Mouse (Mus musculus) stomach, embryonic 15.5 days (tissue): ENCODE data around the gene Mindy1. TPM values are rescaled to one million over a fixed set of nuclear protein-coding genes. Genes with fewer than 3 reads are reported as not detected.
A peak's percentile ranks its signal among the peaks of the same experiment; 100 is the strongest.

ENCODE experiments used
- ATAC-seq: fragments of 200-750 bp; cut with Nextera tagmentation; 2 replicates; pipeline ENCODE4 v1.8.0; 2017; ENCODE audit warnings: low read depth, moderate number of reproducible peaks, moderate TSS enrichment; ENCODE audit not compliant: insufficient read depth, low FRiP score
- H3K27ac ChIP-seq: fragments of 300-500 bp; sonication (generic); 2 replicates; pipeline ENCODE4 v1.5.1; 2015; ENCODE audit warnings: mild to moderate bottlenecking, inconsistent platforms
- H3K27me3 ChIP-seq: fragments of 300-500 bp; sonication (generic); replicated peaks from 2 replicates; pipeline ENCODE4 v1.6.1; 2015; ENCODE audit warnings: inconsistent platforms
- H3K36me3 ChIP-seq: fragments of 300-500 bp; sonication (generic); 2 replicates; pipeline ENCODE4 v1.6.1; 2015; ENCODE audit warnings: inconsistent platforms
- H3K4me1 ChIP-seq: fragments of 300-500 bp; sonication (generic); 2 replicates; pipeline ENCODE4 v1.6.1; 2015; ENCODE audit warnings: inconsistent platforms
- H3K4me2 ChIP-seq: fragments of 300-500 bp; sonication (generic); 2 replicates; pipeline ENCODE4 v1.6.1; 2015; ENCODE audit warnings: mild to moderate bottlenecking, inconsistent platforms
- H3K4me3 ChIP-seq: fragments of 300-500 bp; sonication (generic); replicated peaks from 2 replicates; pipeline ENCODE4 v1.5.1; 2015; ENCODE audit warnings: inconsistent platforms
- H3K9ac ChIP-seq: fragments of 300-500 bp; sonication (generic); 2 replicates; pipeline ENCODE4 v1.6.1; 2015; ENCODE audit warnings: inconsistent platforms
- H3K9me3 ChIP-seq: fragments of 300-500 bp; sonication (generic); 2 replicates; pipeline ENCODE4 v1.6.1; 2016; ENCODE audit warnings: inconsistent platforms
- whole genome bisulfite sequencing: fragments of 180-500 bp; shearing (Covaris S2); methylation state at CpG from one replicate; pipeline ENCODE4 v1.1.7; 2015; 5-methylcytosine and 5-hydroxymethylcytosine counted together
- polyA plus RNA-seq: library from polyadenylated mRNA; unstranded; fragments of >200 nt; fragmentation: Nextera tagmentation; extraction: Ambion mirVana; gene quantifications from 2 replicates; pipeline ENCODE4 v1.2.1, GENCODE M21; 2015

Mindy1 gene
- polyA plus RNA-seq, 1 experiment from 2014 or later, result 45.8 TPM

GRCm38 (mm10) chr3:95270766-95271364 is 10.3 kb upstream of the Mindy1 start:
- no peaks in the 10 kb centered on the region for H3K27me3 ChIP-seq
- ATAC-seq, result peak; percentile 59

GRCm38 (mm10) chr3:95273471-95273870 is 7.7 kb upstream of the Mindy1 start:
- Histone ChIP-seq H3K27me3 (no peaks in the 10 kb centered on the region), H3K9me3 (no peaks in the 10 kb centered on the region), H3K4me3 (no peak overlapping the region), H3K4me2 (no peak overlapping the region), H3K4me1 (no peaks in the 10 kb centered on the region), H3K9ac (no peak overlapping the region), H3K27ac (no peak overlapping the region), H3K36me3 (no peaks in the 10 kb centered on the region)
- ATAC-seq, result no peak
- 85% methylated on average over 5 of the region's 5 CpGs for WGBS

More at GRCm38 (mm10) chr3:95270766-95271364, 10.3 kb upstream of the Mindy1 start:
- peaks cover 22% of the 10 kb centered on the region for H3K36me3 ChIP-seq
- H3K27ac ChIP-seq, result no peak overlapping the region
- no peak overlapping the region for H3K4me3 ChIP-seq
- H3K4me2 ChIP-seq, result no peak overlapping the region
- H3K9ac ChIP-seq, result no peak overlapping the region
- H3K9me3 ChIP-seq, result no peaks in the 10 kb centered on the region
- no peaks in the 10 kb centered on the region for H3K4me1 ChIP-seq
- WGBS, result 72% methylated on average over 12 of the region's 12 CpGs

- no peaks in the 10 kb centered on the region for H3K4me1 ChIP-seq
- no peaks in the 10 kb centered on the region for H3K36me3 ChIP-seq
- no peak overlapping the region for H3K4me2 ChIP-seq
- H3K9me3 ChIP-seq, result no peaks in the 10 kb centered on the region
- ATAC-seq, result no peak
- 90% methylated on average over 4 of the region's 4 CpGs for WGBS
- no peak overlapping the region for H3K27ac ChIP-seq
- no peak overlapping the region for H3K4me3 ChIP-seq
- H3K9ac ChIP-seq, result no peak overlapping the region
- no peaks in the 10 kb centered on the region for H3K27me3 ChIP-seq
Observed at GRCm38 (mm10) chr3:95274453-95274852, 6.7 kb upstream of the Mindy1 start.

- Histone ChIP-seq H3K4me3 (no peak overlapping the region), H3K4me2 (no peak overlapping the region), H3K4me1 (peaks cover 3% of the 10 kb centered on the region; the same call in 1 of the 2 replicates), H3K9ac (no peak overlapping the region), H3K27me3 (no peaks in the 10 kb centered on the region), H3K27ac (no peak overlapping the region), H3K9me3 (no peaks in the 10 kb centered on the region), H3K36me3 (no peaks in the 10 kb centered on the region)
- no peak for ATAC-seq
- 70% methylated on average over 6 of the region's 6 CpGs for WGBS
Observed at GRCm38 (mm10) chr3:95275161-95275560, 6.0 kb upstream of the Mindy1 start.

- peaks cover 5% of the 10 kb centered on the region; the same call in 1 of the 2 replicates for H3K4me1 ChIP-seq
- H3K27ac ChIP-seq, result no peak overlapping the region
- H3K36me3 ChIP-seq, result no peaks in the 10 kb centered on the region
- no peaks in the 10 kb centered on the region for H3K9me3 ChIP-seq
- no peak overlapping the region for H3K9ac ChIP-seq
- 65% methylated on average over 5 of the region's 5 CpGs for WGBS
- no peak overlapping the region for H3K4me2 ChIP-seq
- H3K27me3 ChIP-seq, result no peaks in the 10 kb centered on the region
- no peak overlapping the region for H3K4me3 ChIP-seq
- ATAC-seq, result no peak
Observed at GRCm38 (mm10) chr3:95276428-95276934, 4.7 kb upstream of the Mindy1 start.

GRCm38 (mm10) chr3:95277149-95277551 is 4.0 kb upstream of the Mindy1 start:
- no peaks in the 10 kb centered on the region for H3K36me3 ChIP-seq
- no peak overlapping the region for H3K4me2 ChIP-seq
- WGBS, result 83% methylated on average over 1 of the region's 1 CpGs
- no peaks in the 10 kb centered on the region for H3K9me3 ChIP-seq
- no peak overlapping the region for H3K4me3 ChIP-seq
- no peak for ATAC-seq
- H3K4me1 ChIP-seq, result peaks cover 5% of the 10 kb centered on the region; the same call in 1 of the 2 replicates
- no peaks in the 10 kb centered on the region for H3K27me3 ChIP-seq
- no peak overlapping the region for H3K27ac ChIP-seq
- no peak overlapping the region for H3K9ac ChIP-seq

GRCm38 (mm10) chr3:95280747-95281146 is 398 bp upstream of the Mindy1 start:
- H3K4me3 ChIP-seq, result peak overlapping the region; percentile 68
- peak overlapping the region; percentile 82 for H3K27ac ChIP-seq
- H3K36me3 ChIP-seq, result no peaks in the 10 kb centered on the region
- peak overlapping the region; percentile 72; the same call in 1 of the 2 replicates for H3K9ac ChIP-seq
- peak overlapping the region; percentile 79 for H3K4me2 ChIP-seq
- H3K27me3 ChIP-seq, result no peaks in the 10 kb centered on the region
- no peaks in the 10 kb centered on the region for H3K9me3 ChIP-seq
- H3K4me1 ChIP-seq, result peaks cover 18% of the 10 kb centered on the region
- 10% methylated on average over 8 of the region's 8 CpGs for WGBS
- no peak for ATAC-seq

- peak overlapping the region; percentile 72 for H3K4me3 ChIP-seq
- ATAC-seq, result no peak
- H3K4me1 ChIP-seq, result peaks cover 18% of the 10 kb centered on the region
- WGBS, result under 1% methylated on average over 11 of the region's 11 CpGs
- peak overlapping the region; percentile 79 for H3K4me2 ChIP-seq
- H3K27me3 ChIP-seq, result no peaks in the 10 kb centered on the region
- H3K9ac ChIP-seq, result peak overlapping the region; percentile 84
- peak overlapping the region; percentile 97 for H3K27ac ChIP-seq
- H3K36me3 ChIP-seq, result no peaks in the 10 kb centered on the region
- no peaks in the 10 kb centered on the region for H3K9me3 ChIP-seq
Observed at GRCm38 (mm10) chr3:95282381-95282864, 1.3 kb downstream of the Mindy1 start.

- Histone ChIP-seq H3K27me3 (no peaks in the 10 kb centered on the region), H3K9ac (peak overlapping the region; percentile 84), H3K36me3 (peaks cover 4% of the 10 kb centered on the region; the same call in 1 of the 2 replicates), H3K4me3 (peak overlapping the region; percentile 72), H3K9me3 (no peaks in the 10 kb centered on the region), H3K4me1 (peaks cover 18% of the 10 kb centered on the region), H3K27ac (peak overlapping the region; percentile 97), H3K4me2 (peak overlapping the region; percentile 79)
- peak; percentile 54 for ATAC-seq
- under 1% methylated on average over 49 of the region's 51 CpGs for WGBS
Observed at GRCm38 (mm10) chr3:95282865-95283588, 1.9 kb downstream of the Mindy1 start.

GRCm38 (mm10) chr3:95283589-95283941 is 2.4 kb downstream of the Mindy1 start:
- 1% methylated on average over 7 of the region's 7 CpGs for WGBS
- Histone ChIP-seq H3K9me3 (no peaks in the 10 kb centered on the region), H3K27me3 (no peaks in the 10 kb centered on the region), H3K27ac (peak overlapping the region; percentile 97), H3K9ac (peak overlapping the region; percentile 84), H3K36me3 (peaks cover 9% of the 10 kb centered on the region), H3K4me2 (peak overlapping the region; percentile 79), H3K4me1 (peaks cover 18% of the 10 kb centered on the region), H3K4me3 (peak overlapping the region; percentile 72)
- ATAC-seq, result no peak

GRCm38 (mm10) chr3:95284062-95284461 is 2.9 kb downstream of the Mindy1 start:
- peak overlapping the region; percentile 72 for H3K4me3 ChIP-seq
- H3K4me1 ChIP-seq, result peaks cover 18% of the 10 kb centered on the region
- H3K27me3 ChIP-seq, result no peaks in the 10 kb centered on the region
- H3K4me2 ChIP-seq, result peak overlapping the region; percentile 79
- peak overlapping the region; percentile 84; the same call in 1 of the 2 replicates for H3K9ac ChIP-seq
- H3K36me3 ChIP-seq, result peaks cover 13% of the 10 kb centered on the region
- H3K27ac ChIP-seq, result peak overlapping the region; percentile 97; the same call in 1 of the 2 replicates
- no peak for ATAC-seq
- H3K9me3 ChIP-seq, result no peaks in the 10 kb centered on the region
- WGBS, result 19% methylated on average over 1 of the region's 1 CpGs
